Mouse (Mus musculus): Measurements from ENCODE around the gene Ercc6.

Gene Ercc6

DNA sequence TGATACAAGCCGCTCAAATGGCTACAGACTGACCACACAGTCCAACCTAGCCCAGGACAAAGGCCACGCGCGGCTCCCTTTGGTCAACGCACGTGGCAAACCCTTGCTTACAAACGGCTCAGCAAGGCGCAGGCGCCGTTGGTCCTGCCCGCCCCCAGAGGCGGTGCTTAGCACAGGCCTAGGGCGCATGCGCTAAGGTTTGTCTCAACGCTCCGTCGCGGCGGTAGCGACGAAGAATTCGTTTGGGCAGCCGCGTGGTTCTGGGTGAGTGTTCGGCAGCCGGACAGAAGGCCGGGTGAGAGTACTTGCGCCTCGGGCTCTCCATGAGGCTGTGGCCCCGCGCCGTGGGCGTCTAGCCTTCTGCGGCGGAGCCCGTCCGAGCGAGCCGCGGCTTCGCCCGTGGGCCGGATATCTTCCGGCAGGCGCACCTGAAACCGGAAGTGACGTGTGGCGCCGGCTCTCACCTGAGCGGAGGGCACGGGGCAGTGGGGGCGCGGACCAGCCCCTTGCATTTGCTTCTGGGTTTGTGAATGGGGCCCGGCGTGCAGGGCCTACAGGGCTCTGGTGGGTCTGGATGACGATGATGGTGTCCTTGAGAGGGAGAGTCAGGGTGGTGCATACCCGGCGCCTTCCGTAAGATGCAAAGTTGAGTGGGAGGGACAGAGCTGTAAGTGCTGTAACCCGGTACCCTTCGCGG lies at the start of gene Ercc6:
Gene Ercc6 (plus strand): TSS at position 186 of the 697 bp plus-strand sequence.
- peak; percentile 96 for DNase-seq (ENCODE audit: low read depth)

DNA sequence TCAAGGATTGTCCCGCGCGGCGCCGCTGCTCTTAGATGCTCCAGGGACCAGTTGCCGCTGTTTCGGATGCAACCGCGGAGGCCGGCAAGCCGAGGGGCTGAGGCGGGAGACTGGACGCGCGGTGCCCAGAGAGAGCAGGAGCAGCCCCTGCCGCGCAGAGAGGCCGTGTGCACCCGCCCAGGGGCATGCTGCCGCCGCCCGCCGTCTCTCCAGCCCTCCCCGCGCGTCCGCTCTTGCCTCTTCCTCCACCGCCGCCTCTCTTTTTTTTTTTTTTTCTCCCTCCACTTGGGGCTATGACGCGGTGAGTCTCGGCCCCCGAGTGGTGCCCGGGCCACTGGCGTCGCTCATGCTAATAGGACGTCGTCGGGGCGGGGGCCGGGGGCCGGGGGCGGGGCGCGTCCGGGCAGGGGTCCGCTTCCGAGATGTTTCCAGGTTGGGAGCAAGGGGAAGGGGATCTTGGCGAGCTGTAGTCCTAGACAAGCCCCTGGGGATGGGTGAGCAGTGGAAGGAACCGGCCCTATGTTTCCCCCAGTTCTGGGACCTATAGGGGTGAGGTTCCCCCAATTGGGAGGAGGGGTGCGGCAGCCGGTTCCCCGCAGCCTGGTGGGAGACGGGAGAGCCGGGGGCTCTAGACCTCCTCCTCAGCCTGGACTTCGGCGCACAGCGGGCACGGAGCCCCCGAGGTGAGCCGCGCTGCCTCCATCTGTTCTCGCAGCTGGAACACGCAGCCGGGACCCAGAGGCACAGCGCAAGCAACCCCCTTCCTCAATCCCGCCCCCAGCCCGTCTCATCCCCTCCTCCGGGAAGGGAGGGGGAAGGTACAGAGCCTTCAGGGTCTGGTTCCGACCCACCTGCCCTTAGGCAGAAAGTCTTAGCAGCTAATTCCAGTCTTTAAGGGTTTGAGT lies 48.5 kb upstream of the Ercc6 start, which contains the start of gene Slc18a3:
Gene Slc18a3 (minus strand): TSS at position 250 of the 905 bp plus-strand sequence.
- no peak for DNase-seq (ENCODE audit: low read depth)

DNA sequence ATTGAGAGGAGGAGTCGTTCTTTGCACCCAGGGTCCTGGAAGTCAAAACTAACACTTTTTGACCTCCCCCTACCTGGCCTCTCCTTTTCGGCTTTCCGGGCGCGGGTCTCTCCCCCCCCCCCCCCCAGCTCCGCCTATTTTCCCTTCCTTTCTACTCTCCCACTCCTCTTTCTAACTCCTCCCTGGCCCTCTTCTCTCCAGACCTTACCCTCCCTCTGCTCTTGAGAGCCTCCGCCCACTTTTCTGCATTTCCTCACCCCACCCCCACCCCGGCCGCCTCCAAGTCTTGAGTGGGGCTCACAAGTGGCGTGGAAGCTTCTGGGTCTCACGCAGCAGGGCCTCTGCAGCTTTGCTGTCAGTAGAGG lies 47.8 kb upstream of the Ercc6 start:
- DNase-seq (ENCODE audit: low read depth) = no peak

DNA sequence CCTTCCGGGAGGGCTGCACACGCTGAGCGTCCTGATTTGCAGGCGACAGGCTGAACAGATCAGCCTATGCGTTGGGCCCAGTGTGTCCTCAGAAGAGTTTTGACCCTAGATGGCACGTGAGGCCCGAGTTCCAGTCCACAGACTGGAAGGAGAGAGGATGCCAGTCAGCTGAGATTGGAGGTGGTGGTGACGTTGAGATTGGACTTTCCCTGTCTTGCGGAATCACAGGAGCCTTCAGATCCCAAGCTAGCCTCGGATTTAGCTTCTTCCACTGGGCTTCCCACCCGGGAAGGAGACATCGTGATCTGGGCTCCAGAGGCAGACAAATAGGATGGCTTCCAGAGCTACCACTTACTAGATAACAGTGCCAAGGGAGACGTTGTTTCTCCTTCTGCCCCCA lies 47.4 kb upstream of the Ercc6 start, which contains the start of gene Chat:
Gene Chat (minus strand): TSS at position 101 of the 400 bp plus-strand sequence.
- DNase-seq (ENCODE audit: low read depth) = no peak

GRCm38 (mm10) chr14:32467606-32468005 lies 45.7 kb upstream of the Ercc6 start:
- no peak for DNase-seq (ENCODE audit: low read depth)

DNA sequence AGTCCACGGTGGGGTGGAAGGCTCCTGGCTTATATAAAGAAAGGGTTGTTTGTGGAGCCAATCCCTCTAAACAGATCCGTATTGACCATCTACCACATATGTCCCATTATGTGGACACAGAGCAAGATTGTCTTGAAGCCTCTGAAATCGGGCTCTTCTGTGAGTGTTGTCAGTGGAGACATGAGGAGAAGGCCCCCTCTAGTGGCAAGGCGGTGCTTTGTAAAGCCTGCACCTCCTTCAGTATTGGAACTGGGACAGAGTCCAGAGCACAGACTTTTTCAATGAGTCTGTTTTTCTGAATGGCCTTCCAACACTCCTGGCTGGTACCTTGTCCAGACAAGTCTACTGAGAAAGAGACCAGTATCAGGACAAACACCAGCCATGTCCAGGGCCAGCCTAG lies 40.3 kb upstream of the Ercc6 start:
- peak; percentile 47 for DNase-seq (ENCODE audit: low read depth)

DNA sequence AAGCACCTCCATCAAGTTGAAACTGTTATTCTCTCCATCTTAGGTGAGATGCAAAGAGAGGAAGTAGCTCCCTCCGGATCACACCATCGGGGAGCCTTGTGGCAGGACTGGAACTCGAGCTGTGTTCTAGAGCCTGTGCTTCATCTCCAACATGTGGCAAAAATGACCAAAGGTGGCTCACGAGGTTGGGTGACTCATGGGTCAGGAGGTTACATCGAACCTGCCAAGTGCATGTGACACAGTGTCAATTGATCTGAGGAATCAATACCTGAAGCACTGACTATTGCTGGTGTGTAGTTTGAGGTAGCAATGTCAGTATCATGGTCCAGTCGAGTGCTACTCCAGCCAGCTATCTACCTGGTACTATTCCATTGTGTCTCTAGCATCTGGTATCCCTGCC lies 36.8 kb upstream of the Ercc6 start:
- no peak for DNase-seq (ENCODE audit: low read depth)

DNA sequence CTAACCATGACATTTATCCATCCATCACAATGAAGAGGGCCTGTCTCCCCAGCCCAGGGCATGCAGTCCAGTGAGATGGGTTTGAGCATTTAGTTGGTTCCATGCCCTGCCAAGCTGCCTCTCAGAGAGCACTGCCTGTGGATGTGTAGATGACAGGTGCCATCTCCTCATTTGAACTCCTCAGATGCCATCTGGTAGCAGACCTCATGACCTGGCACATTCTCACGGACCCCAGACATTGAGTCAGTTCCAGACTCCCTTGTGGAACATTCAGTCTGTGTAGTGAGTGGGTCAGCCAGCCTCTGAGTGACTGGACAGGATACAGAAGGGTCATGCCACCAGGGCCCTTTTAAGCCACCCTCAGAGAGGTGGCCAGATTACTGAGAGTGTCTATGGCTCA lies 35.7 kb upstream of the Ercc6 start:
- DNase-seq (ENCODE audit: low read depth) = no peak

DNA sequence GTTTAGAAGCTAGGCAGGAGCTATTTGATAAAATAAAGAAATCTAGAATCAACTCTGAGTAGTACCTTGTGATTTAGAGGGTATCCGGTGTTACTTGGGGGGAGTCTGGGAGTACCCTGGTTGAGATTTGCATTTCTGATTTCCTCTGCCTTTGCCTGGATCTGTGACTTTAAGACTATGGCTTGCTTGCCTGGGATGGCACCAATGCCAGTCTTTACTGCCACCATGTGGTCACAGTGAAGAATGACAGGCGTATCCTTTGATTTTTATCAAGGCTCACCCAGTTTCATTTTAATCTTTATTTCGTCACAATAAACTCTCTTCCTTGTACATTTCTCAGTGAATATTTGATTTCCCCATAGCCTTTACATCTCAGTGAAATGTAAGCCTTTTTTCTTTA lies 31.3 kb upstream of the Ercc6 start:
- peak; percentile 71 for DNase-seq (ENCODE audit: low read depth)

DNA sequence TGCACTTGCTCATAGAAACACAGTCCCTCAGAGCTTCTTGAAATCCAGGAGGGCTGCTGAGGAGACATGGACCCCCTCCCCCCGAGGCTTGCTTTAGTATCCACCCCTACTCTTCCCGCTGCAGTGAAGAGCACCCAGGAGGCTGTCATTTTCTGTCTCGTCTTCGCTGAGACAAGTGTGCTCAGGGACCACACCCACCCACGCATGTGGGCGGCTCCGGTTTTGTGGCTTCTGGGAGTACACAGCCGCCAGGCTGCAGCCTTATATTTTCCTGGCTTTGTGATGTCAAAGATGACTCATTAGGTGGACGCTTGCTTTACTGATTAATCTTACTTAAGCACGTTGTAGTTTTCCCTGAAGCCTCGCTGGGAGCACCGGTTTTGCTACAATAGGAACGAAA lies 20.8 kb upstream of the Ercc6 start:
- DNase-seq (ENCODE audit: low read depth) = peak; percentile 60

GRCm38 (mm10) chr14:32496115-32496850 lies 17.0 kb upstream of the Ercc6 start:
- DNase-seq (ENCODE audit: low read depth) = peak; percentile 18

DNA sequence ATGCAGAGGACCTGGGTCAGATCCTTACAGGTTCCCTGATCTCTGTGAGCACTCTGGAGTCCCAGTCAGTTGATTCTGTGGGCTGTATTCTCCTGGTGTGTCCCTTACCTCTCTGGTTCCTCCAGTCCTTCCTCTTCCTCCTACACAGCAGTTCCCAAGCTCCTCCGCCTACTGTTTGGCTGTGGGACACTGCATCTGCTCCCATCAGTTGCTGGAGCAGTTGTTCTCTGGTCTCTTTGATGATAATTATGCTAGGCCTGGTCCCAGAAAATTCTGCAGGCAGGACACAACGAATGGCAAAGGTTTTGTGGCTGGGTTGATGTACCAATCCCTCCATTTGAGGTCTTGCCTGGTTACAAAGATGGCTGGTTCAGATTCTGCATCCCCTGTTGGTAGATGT lies 12.0 kb upstream of the Ercc6 start:
- DNase-seq (ENCODE audit: low read depth) = no peak

DNA sequence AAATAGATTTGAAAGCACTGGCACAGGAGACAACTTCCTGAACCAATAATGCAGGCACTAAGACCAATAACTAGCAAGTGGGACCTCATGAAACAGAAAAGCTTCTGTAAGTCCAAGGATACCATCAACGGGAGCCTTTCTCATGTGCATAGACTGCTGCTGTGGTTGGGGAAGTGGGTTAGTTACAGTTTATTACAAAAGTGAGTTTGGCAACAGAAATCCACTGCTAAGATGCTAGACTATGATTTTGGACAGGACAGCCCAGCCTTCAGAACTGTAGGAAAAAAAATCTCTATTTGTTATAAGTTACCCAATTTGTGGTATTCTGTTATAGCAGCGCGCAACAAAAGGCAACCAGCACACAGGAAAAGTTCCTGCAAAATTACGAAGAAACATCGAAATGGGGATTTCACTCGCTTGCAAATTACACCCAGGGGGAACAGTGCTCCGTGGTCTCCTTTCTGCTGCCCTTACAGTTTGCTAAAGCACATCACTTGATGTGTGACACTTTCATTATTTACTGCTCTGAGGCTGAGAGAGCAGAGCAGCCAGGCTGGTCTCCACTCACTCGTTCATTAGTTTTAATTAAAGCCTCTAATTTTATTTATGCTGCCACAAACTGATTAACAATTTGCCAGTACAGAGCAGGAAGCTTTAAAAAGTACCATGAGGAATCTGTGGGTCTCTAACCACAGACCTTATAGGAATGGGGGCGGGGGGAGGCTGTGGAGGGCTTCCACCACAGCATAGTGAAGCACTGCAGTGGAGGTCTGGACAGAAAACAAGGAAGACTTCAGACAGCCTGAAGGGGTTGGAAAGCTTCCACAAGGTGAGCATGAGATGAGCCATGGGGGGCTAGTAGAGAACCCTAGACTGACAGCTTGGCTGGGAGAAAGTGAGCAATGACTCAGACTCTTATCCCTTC lies 10.3 kb upstream of the Ercc6 start:
- no peak for DNase-seq (ENCODE audit: low read depth)

DNA sequence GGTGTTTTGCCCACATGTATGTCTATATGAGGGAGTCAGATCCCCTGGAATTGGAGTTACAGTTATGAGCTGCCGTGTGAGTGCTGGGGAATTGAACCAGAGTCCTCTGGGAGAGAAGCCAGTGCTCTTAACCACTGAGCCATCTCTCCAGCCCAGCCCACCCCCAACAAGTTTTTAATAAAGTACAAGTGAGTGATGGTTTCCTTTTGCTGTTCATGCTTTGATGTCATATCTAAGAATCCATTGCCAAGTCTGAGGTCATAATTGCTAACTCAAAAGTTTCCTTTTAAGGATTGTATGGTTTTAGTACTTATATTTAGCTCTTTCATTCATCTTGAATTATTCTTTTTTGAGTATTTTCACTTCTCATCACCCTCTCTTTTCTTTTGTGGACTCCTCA lies 9.4 kb upstream of the Ercc6 start:
- no peak for DNase-seq (ENCODE audit: low read depth)

- no peak for DNase-seq (ENCODE audit: low read depth)
These were observed 7.0 kb upstream of the Ercc6 start for GRCm38 (mm10) chr14:32506329-32506728.

DNA sequence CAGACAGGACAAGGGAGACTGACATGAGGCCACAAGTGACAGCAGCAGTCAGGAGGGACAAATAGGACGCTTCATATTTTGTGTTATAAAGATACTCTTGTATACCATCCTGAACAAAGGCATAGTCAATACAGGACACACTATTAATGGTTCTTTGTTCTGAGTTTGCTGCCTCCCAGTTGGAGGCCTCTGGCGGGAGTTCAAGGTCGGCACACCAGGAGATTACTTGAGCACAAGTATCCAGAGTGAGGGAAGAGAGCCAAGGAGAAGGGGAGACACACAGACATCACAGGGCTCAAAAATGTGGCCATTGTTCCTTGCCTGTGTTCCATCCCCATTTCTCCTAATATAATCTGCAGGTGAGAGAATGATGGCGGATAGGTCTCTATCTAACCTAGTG lies 6.1 kb upstream of the Ercc6 start:
- DNase-seq (ENCODE audit: low read depth) = no peak

DNA sequence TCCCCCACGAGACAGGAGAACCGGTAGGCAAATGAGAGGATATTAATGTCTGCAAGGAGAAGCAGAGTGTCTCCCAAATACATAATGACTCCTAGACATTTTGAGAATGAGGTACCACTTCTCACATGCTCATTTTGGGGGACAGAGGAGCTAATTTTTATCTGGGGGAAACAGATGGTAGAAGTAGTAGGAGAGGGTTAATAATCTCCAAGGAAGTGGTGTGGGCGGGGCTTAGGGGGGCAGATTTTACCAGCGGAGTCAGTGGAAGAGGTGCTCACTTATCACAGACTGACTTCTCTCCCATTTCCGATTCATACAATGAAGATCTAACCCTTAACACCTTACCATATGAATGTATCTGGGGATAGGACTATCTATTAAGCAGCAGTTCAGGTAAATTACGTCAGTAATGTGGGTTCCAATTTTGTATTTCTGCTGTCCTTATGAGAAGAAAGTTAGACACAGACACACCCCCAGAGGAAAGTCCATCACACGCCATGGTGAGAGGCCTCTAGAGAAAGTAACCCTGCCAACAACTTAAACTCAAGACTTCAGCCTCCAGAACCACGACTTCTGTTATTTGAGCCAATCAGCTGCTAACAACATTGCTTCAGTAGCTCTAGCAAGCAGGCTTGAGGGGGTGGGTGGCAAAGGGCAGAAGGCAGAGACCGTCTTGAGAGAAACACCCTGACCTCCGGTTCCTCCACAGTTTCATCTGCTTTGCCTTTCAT lies 5.1 kb upstream of the Ercc6 start:
- no peak for DNase-seq (ENCODE audit: low read depth)

DNA sequence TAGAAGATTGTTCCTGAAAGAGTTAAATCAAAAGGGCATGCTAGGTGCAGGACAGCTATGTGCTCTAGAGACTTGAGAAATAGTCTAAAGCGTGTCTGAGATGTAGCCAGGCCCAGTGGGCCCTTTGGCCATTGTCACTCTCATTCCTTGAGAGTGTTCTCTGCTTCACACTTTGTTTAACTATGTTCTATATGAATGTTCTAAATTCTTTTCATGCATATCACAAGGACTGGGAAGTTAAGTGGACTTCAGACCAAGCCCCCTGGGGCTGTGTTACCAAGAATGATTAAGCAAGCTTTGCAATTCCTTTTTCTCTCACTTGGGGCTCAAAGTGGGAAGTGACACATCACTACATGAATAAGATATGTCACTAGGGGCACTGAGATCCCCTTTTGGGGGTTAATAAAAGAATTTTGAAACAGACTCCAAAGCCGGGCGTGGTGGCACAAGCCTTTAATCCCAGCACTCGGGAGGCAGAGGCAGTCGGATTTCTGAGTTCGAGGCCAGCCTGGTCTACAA lies 3.8 kb upstream of the Ercc6 start:
- DNase-seq (ENCODE audit: low read depth) = no peak

DNA sequence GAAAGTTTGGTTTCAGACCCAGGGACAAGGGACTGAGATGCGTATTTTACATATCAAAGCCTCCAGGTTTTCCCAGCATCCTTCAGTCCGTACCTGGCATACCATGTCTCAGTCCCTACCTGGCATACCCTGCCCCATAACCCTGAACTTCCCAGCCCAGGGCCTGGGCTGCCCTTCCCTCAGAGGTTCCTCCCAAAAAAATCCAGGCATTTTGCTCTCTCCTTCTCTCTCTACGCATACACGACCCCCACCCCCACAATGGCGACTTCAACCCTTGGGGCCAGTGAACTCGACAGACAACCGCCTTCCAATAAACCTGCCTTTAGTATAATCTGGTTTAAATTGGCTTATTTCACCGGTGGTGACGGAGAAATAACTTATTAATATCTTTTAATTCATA lies 409 bp upstream of the Ercc6 start:
- DNase-seq (ENCODE audit: low read depth) = no peak

- peak; percentile 64 for DNase-seq (ENCODE audit: low read depth)
These were observed 2.8 kb downstream of the Ercc6 start for GRCm38 (mm10) chr14:32516086-32516485.

DNA sequence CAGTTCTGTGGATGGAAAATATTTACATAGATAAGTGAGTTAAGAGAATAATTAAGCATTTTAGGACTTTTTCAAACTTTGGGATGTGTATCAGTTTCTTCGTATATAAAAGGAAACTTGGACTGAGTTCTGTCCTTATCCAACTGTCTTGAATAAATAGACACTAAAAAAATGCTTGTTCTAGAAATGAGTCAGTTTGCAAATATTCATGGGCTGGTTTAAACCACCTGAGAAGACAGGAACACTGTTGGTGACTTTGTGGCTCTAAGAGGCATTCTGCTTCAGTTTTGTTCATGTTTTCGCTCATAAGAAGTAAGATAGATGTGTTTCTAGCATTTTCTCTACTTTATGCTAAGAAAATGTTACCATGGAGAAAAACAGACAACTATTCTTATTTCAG lies 5.2 kb downstream of the Ercc6 start:
- DNase-seq (ENCODE audit: low read depth) = no peak

All from induced T-regulatory cell, adult 2 months (primary cell).